Mouse (Mus musculus) lung, adult 2 months (tissue): ENCODE results near the gene Wdr43. TPM values are rescaled to one million over a fixed set of nuclear protein-coding genes. Genes with fewer than 3 reads are reported as not detected.

Experiments
- DNase-seq: peaks from one replicate; pipeline ENCODE4 v3.0.0; 2022
- H3K4me1 ChIP-seq: fragments of 200-500 bp; 2 replicates; pipeline ENCODE4 v1.6.1; 2011; ENCODE audit warnings: low read length; ENCODE audit not compliant: control insufficient read depth, insufficient read depth
- H3K4me3 ChIP-seq: fragments of 200-500 bp; replicated peaks from 2 replicates; pipeline ENCODE3; 2011; ENCODE audit warnings: low read depth, mild to moderate bottlenecking, control low read depth, low read length; ENCODE audit errors: extremely low read depth
- CTCF ChIP-seq: fragments of 200-500 bp; IDR thresholded peaks from 2 replicates; pipeline ENCODE4 v1.5.1; 2011; ENCODE audit warnings: mild to moderate bottlenecking, low read length, control low read depth; ENCODE audit not compliant: insufficient read depth
- POLR2A ChIP-seq: fragments of 200-500 bp; IDR thresholded peaks from 2 replicates; pipeline ENCODE4 v1.6.1; 2011; ENCODE audit warnings: low read depth, mild to moderate bottlenecking, control low read depth, low read length, borderline replicate concordance; ENCODE audit errors: extremely low read depth
- WGBS: fragments of 180-500 bp; shearing (Covaris S2); methylation state at CpG from one replicate; pipeline ENCODE4 v1.1.7; 2018; 5-methylcytosine and 5-hydroxymethylcytosine counted together
- polyA plus RNA-seq: library from polyadenylated mRNA; depleted of rRNA; stranded (reverse); fragments of >200 nt; gene quantifications from 2 replicates; pipeline ENCODE4 v1.2.3, GENCODE M21; 2012

The Wdr43 gene
- polyA plus RNA-seq, 1 experiment: 8.8 TPM

GRCm38 (mm10) chr17:71681666-71682065 lies 66.0 kb downstream of the Wdr43 start:
- 83% methylated on average over 14 of the region's 14 CpGs for WGBS
- Histone ChIP-seq H3K4me1 (peaks cover 3% of the 10 kb centered on the region; the same call in 1 of the 2 replicates), H3K4me3 (no peak overlapping the region)
- no peak for TF ChIP-seq POLR2A
- no peak for TF ChIP-seq CTCF
- DNase-seq: no peak

GRCm38 (mm10) chr17:71682379-71682778 lies 66.7 kb downstream of the Wdr43 start:
- DNase-seq: no peak
- 67% methylated on average over 4 of the region's 4 CpGs for WGBS
- peaks cover 3% of the 10 kb centered on the region; the same call in 1 of the 2 replicates for H3K4me1 ChIP-seq
- H3K4me3 ChIP-seq: no peak overlapping the region
- TF ChIP-seq CTCF (no peak), POLR2A (no peak)

GRCm38 (mm10) chr17:71683281-71683680 lies 67.6 kb downstream of the Wdr43 start:
- H3K4me1 ChIP-seq: peaks cover 3% of the 10 kb centered on the region; the same call in 1 of the 2 replicates
- WGBS: 80% methylated on average over 6 of the region's 6 CpGs
- DNase-seq: no peak
- TF ChIP-seq CTCF: no peak
- TF ChIP-seq POLR2A: no peak
- H3K4me3 ChIP-seq: no peak overlapping the region

- no peak for DNase-seq
- no peak for TF ChIP-seq CTCF
- TF ChIP-seq POLR2A: no peak
- Histone ChIP-seq H3K4me3 (no peak overlapping the region), H3K4me1 (peaks cover 3% of the 10 kb centered on the region; the same call in 1 of the 2 replicates)
- WGBS: 37% methylated on average over 5 of the region's 5 CpGs
Measured at GRCm38 (mm10) chr17:71684103-71684608, 68.5 kb downstream of the Wdr43 start.

DNA sequence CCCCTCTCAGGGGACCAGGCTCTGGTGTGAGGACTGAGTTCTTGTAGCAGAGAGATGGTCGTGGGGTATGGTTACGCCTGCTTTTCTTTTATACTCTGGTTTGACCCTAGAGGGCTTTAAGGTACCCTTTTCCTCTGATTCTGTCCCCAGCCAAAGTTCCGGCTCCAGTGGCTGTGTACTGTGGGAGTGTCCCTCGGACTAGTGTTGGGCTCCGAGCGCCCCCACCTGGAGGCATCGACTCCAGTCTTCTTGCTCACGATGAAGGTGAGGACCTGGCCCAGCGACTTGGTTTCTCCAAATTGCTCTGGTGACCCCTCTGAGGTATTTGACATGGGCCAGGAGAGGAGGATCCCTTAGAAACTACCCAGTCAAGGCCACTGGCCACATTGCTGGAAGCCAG lies 71.7 kb downstream of the Wdr43 start:
- WGBS: 81% methylated on average over 9 of the region's 9 CpGs
- Histone ChIP-seq H3K4me3 (no peak overlapping the region), H3K4me1 (peaks cover 7% of the 10 kb centered on the region)
- DNase-seq: no peak
- TF ChIP-seq POLR2A (no peak), CTCF (no peak)

- WGBS: 52% methylated on average over 5 of the region's 5 CpGs
- no peak for TF ChIP-seq POLR2A
- TF ChIP-seq CTCF: no peak
- Histone ChIP-seq H3K4me1 (peaks cover 5% of the 10 kb centered on the region), H3K4me3 (no peak overlapping the region)
- no peak for DNase-seq
Measured at GRCm38 (mm10) chr17:71689903-71690302, 74.2 kb downstream of the Wdr43 start.

- DNase-seq: no peak
- WGBS: 37% methylated on average over 11 of the region's 11 CpGs
- no peak for TF ChIP-seq POLR2A
- no peak for TF ChIP-seq CTCF
- Histone ChIP-seq H3K4me1 (peaks cover 5% of the 10 kb centered on the region), H3K4me3 (no peak overlapping the region)
Measured at GRCm38 (mm10) chr17:71691361-71691875, 75.7 kb downstream of the Wdr43 start.

DNA sequence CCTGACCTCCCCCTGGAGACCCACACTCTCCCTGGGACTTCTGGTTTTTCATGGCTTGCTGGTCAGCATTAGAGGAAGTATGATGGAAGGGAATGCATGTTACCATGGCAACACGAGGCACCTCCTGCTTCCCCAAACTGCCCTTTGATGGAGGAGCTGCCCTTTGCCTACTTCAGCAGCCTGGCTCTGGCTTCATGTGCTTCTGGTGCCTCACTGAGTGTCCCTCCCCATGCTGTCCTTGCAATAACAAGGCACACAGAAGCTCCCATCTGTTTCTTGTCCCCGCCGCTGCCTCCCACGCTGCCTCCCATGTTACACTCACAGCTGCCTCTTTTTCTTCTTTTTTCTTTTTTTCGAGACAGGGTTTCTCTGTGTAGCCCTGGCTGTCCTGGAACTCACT lies 77.6 kb downstream of the Wdr43 start:
- no peak for DNase-seq
- peaks cover 5% of the 10 kb centered on the region for H3K4me1 ChIP-seq
- H3K4me3 ChIP-seq: no peak overlapping the region
- WGBS: 55% methylated on average over 5 of the region's 5 CpGs
- TF ChIP-seq CTCF (no peak), POLR2A (no peak)

GRCm38 (mm10) chr17:71693780-71694179 lies 78.1 kb downstream of the Wdr43 start:
- DNase-seq: no peak
- H3K4me1 ChIP-seq: peaks cover 5% of the 10 kb centered on the region
- H3K4me3 ChIP-seq: no peak overlapping the region
- TF ChIP-seq CTCF (peak; percentile 14; the same call in 1 of the 2 replicates), POLR2A (no peak)
- WGBS: 66% methylated on average over 8 of the region's 8 CpGs

GRCm38 (mm10) chr17:71695151-71695550 lies 79.5 kb downstream of the Wdr43 start:
- peaks cover 5% of the 10 kb centered on the region for H3K4me1 ChIP-seq
- 91% methylated on average over 8 of the region's 8 CpGs for whole genome bisulfite sequencing
- DNase-seq: no peak
- no peak overlapping the region for H3K4me3 ChIP-seq
- TF ChIP-seq POLR2A (no peak), CTCF (no peak)
